ENCODE assay signal across 7 mouse cellular contexts in the genomic region with DNA sequence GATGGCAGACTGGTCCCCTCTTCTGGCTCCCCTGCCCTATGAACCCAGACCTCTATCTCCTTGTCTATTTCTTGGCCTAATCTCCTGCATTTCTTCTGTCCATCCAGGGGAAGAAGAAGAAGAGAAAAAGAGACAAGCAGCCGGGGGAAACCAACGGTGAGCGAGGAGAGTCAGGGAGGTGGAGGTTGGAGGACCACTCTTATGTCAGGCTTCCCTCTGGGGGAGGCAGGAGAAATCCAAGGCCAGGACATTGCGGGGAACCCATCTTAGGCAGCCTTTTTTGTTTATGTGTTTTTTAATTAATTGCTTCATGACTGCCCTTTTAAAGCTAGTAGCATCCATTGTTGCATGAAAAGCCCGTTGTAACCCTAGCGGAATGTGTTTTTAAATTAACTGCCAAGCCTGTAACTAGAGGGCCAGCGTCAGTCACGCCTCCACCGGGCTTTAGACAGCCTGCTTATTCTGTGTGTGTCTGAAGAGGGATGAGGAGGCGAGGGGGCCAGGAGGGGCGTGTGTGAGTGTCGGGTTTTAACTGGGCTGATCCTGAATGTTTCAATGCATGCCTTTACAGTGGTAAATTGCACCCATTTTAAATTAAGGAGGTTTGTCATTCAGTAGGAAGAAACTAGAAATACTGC.
DNase-seq lines count a peak whose midpoint lies in the region; ATAC-seq lines count a peak whose summit lies in the region.

No protein-coding gene starts in this region.

- H3K36me3 ChIP-seq in neural tube, embryonic 11.5 days (ENCODE audit: control insufficient read depth, insufficient read depth, low read length) = peaks cover 3% of the 10 kb centered on the region
- H3K36me3 ChIP-seq in neural tube, embryonic 15.5 days = no peaks in the 10 kb centered on the region
- peaks cover 13% of the 10 kb centered on the region; the same call in 1 of the 2 replicates for H3K36me3 ChIP-seq in forebrain, embryonic 14.5 days (ENCODE audit: control insufficient read depth, insufficient read depth, low read length)
- peaks cover 76% of the 10 kb centered on the region for H3K36me3 ChIP-seq in limb, embryonic 13.5 days

- no peaks in the 10 kb centered on the region for H3K9me3 ChIP-seq in neural tube, embryonic 11.5 days (ENCODE audit: control insufficient read depth, low read length)
- no peaks in the 10 kb centered on the region for H3K9me3 ChIP-seq in neural tube, embryonic 15.5 days (replicated peaks)
- H3K9me3 ChIP-seq in forebrain, embryonic 14.5 days (replicated peaks; ENCODE audit: control insufficient read depth, low read length) = no peaks in the 10 kb centered on the region
- no peaks in the 10 kb centered on the region for H3K9me3 ChIP-seq in limb, embryonic 13.5 days

- peak; percentile 70 for DNase-seq in neural tube, embryonic 11.5 days (ENCODE audit: low spot score)
- peak; percentile 76 for DNase-seq in forebrain, embryonic 14.5 days (ENCODE audit: low spot score)
- peak; percentile 58 for DNase-seq in retina, embryonic 14.5 days (ENCODE audit: low spot score)
- no peak for DNase-seq in spleen, postnatal 36 days (ENCODE audit: low spot score in 2 of 2)
- DNase-seq in spleen, adult 18-20 months = no peak

- WGBS in neural tube, embryonic 11.5 days = 20% methylated on average over 12 of the region's 12 CpGs
- WGBS in neural tube, embryonic 15.5 days = 10% methylated on average over 12 of the region's 12 CpGs
- 1% methylated on average over 12 of the region's 12 CpGs for WGBS in forebrain, embryonic 14.5 days
- WGBS in limb, embryonic 13.5 days = 29% methylated on average over 12 of the region's 12 CpGs

- peak; percentile 55; the same call in 1 of the 2 replicates for ATAC-seq in neural tube, embryonic 11.5 days (ENCODE audit: insufficient read depth, low FRiP score, low TSS enrichment)
- no peak for ATAC-seq in neural tube, embryonic 15.5 days (ENCODE audit: low FRiP score)
- peak; percentile 62; the same call in 1 of the 2 replicates for ATAC-seq in forebrain, embryonic 14.5 days
- peak; percentile 45; the same call in 1 of the 2 replicates for ATAC-seq in limb, embryonic 13.5 days (ENCODE audit: low FRiP score, low read depth)

- no peaks in the 10 kb centered on the region for H3K4me1 ChIP-seq in neural tube, embryonic 11.5 days (ENCODE audit: control insufficient read depth, insufficient read depth, low read length)
- H3K4me1 ChIP-seq in neural tube, embryonic 15.5 days = peaks cover 11% of the 10 kb centered on the region; the same call in 1 of the 2 replicates
- H3K4me1 ChIP-seq in forebrain, embryonic 14.5 days (ENCODE audit: control insufficient read depth, insufficient read depth, low read length) = no peaks in the 10 kb centered on the region
- H3K4me1 ChIP-seq in limb, embryonic 13.5 days = peaks cover 10% of the 10 kb centered on the region; the same call in 1 of the 2 replicates

- no peak overlapping the region for H3K4me3 ChIP-seq in neural tube, embryonic 11.5 days (ENCODE audit: low read depth, low read length)
- no peak overlapping the region for H3K4me3 ChIP-seq in neural tube, embryonic 15.5 days (replicated peaks)
- H3K4me3 ChIP-seq in forebrain, embryonic 14.5 days (ENCODE audit: low read depth, low read length) = no peak overlapping the region
- no peak overlapping the region for H3K4me3 ChIP-seq in limb, embryonic 13.5 days

- no peak overlapping the region for H3K4me2 ChIP-seq in neural tube, embryonic 11.5 days (ENCODE audit: low read depth)
- H3K4me2 ChIP-seq in neural tube, embryonic 15.5 days = no peak overlapping the region
- no peak overlapping the region for H3K4me2 ChIP-seq in forebrain, embryonic 14.5 days (ENCODE audit: low read length)
- H3K4me2 ChIP-seq in limb, embryonic 13.5 days (replicated peaks) = no peak overlapping the region

- no peak overlapping the region for H3K27ac ChIP-seq in neural tube, embryonic 11.5 days (ENCODE audit: low read depth, low read length)
- no peak overlapping the region for H3K27ac ChIP-seq in neural tube, embryonic 15.5 days (replicated peaks)
- H3K27ac ChIP-seq in forebrain, embryonic 14.5 days (ENCODE audit: low read depth, low read length) = no peak overlapping the region
- peak overlapping the region; percentile 28; the same call in 1 of the 2 replicates for H3K27ac ChIP-seq in limb, embryonic 13.5 days

- no peaks in the 10 kb centered on the region for H3K27me3 ChIP-seq in neural tube, embryonic 11.5 days (ENCODE audit: control insufficient read depth, insufficient read depth, low read length)
- 0 out of 2 replicates have a peak, but pooled peaks cover 6% of the 10 kb centered on the region for H3K27me3 ChIP-seq in neural tube, embryonic 15.5 days (replicated peaks)
- H3K27me3 ChIP-seq in forebrain, embryonic 14.5 days (replicated peaks; ENCODE audit: control insufficient read depth, insufficient read depth, low read length) = peaks cover 25% of the 10 kb centered on the region
- no peaks in the 10 kb centered on the region for H3K27me3 ChIP-seq in limb, embryonic 13.5 days

- no peak overlapping the region for H3K9ac ChIP-seq in neural tube, embryonic 11.5 days (ENCODE audit: low read length)
- no peak overlapping the region for H3K9ac ChIP-seq in neural tube, embryonic 15.5 days (replicated peaks)
- no peak overlapping the region for H3K9ac ChIP-seq in forebrain, embryonic 14.5 days (ENCODE audit: low read length)
- H3K9ac ChIP-seq in limb, embryonic 13.5 days = no peak overlapping the region; the same call in 1 of the 2 replicates

Comparison
In these comparisons a context has a peak if more than half of its experiments do, and no peak if none do; other contexts are left out.
1. DNase-seq: peak in neural tube, embryonic 11.5 days (single experiment), forebrain, embryonic 14.5 days (single experiment) and retina, embryonic 14.5 days (single experiment); none in spleen, postnatal 36 days (0 of 2) and spleen, adult 18-20 months (0 of 2).